Mouse (Mus musculus) liver, embryonic 13.5 days (tissue): ENCODE measurements around the gene Arhgap10. TPM values are rescaled to one million over a fixed set of nuclear protein-coding genes. Genes with fewer than 3 reads are reported as not detected.

Source experiments
- ATAC-seq: fragments of 200-750 bp; cut with Nextera tagmentation; 2 replicates; pipeline ENCODE4 v1.8.0; 2017; ENCODE audit warnings: low read depth, mild to moderate bottlenecking, moderate number of reproducible peaks, moderate library complexity
- DNase-seq: peaks from one replicate; pipeline ENCODE4 v3.0.0; 2022
- H3K27ac ChIP-seq: fragments of 300-500 bp; sonication (generic); 2 replicates; pipeline ENCODE4 v1.5.1; 2015; ENCODE audit warnings: moderate library complexity, mild to moderate bottlenecking, inconsistent platforms
- H3K27me3 ChIP-seq: fragments of 300-500 bp; sonication (generic); 2 replicates; pipeline ENCODE4 v1.6.1; 2015; ENCODE audit warnings: mild to moderate bottlenecking, inconsistent platforms
- H3K36me3 ChIP-seq: fragments of 300-500 bp; sonication (generic); 2 replicates; pipeline ENCODE4 v1.6.1; 2015; ENCODE audit warnings: mild to moderate bottlenecking, inconsistent platforms
- H3K4me1 ChIP-seq: fragments of 300-500 bp; sonication (generic); replicated peaks from 2 replicates; pipeline ENCODE4 v1.6.1; 2015; ENCODE audit warnings: inconsistent platforms
- H3K4me2 ChIP-seq: fragments of 300-500 bp; sonication (generic); 2 replicates; pipeline ENCODE4 v1.6.1; 2015; ENCODE audit warnings: inconsistent platforms, mild to moderate bottlenecking, moderate library complexity
- H3K4me3 ChIP-seq: fragments of 300-500 bp; sonication (generic); replicated peaks from 2 replicates; pipeline ENCODE4 v1.5.1; 2015; ENCODE audit warnings: mild to moderate bottlenecking, inconsistent platforms
- H3K9ac ChIP-seq: fragments of 300-500 bp; sonication (generic); 2 replicates; pipeline ENCODE4 v1.6.1; 2015; ENCODE audit warnings: mild to moderate bottlenecking, inconsistent platforms
- H3K9me3 ChIP-seq: fragments of 300-500 bp; sonication (generic); replicated peaks from 2 replicates; pipeline ENCODE4 v1.6.1; 2016; ENCODE audit warnings: inconsistent platforms
- WGBS: fragments of 180-500 bp; shearing (Covaris S2); methylation state at CpG from one replicate; pipeline ENCODE4 v1.1.7; 2015; ENCODE audit not compliant: insufficient replicate concordance; 5-methylcytosine and 5-hydroxymethylcytosine counted together
- polyA plus RNA-seq: library from polyadenylated mRNA; unstranded; fragments of >200 nt; fragmentation: Nextera tagmentation; extraction: Ambion mirVana; gene quantifications from 2 replicates; pipeline ENCODE4 v1.2.1, GENCODE M21; 2015

Gene Arhgap10
- polyA plus RNA-seq, 1 experiment from 2014 or later: 7.9 TPM

DNA sequence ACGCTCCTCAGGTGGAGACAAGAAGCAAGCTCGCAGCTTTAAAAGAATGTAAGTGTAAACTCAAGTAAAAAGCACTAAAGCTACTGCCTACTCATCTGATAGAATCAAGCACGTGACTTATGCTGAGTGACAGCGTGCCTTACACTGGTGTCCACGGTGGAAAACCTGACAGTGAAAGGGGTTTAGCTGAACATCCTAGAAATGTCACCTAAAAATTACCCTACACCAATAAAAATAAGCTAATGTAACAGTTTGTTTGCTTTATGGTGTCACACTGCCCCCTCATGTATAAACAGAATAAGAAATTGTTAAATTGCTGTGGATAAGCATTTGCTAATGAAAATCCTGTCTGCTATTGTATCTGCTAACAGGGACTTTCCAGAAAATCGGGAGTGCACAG lies 206.0 kb downstream of the Arhgap10 start:
- WGBS: 70% methylated on average over 6 of the region's 6 CpGs
- Histone ChIP-seq H3K9ac (no peak overlapping the region), H3K4me3 (no peak overlapping the region), H3K27ac (no peak overlapping the region), H3K4me1 (peaks cover 3% of the 10 kb centered on the region; the same call in 1 of the 2 replicates), H3K36me3 (peaks cover 4% of the 10 kb centered on the region; the same call in 1 of the 2 replicates), H3K27me3 (no peaks in the 10 kb centered on the region), H3K9me3 (no peaks in the 10 kb centered on the region), H3K4me2 (no peak overlapping the region)
- DNase-seq: no peak
- no peak for ATAC-seq

- H3K9ac ChIP-seq: no peak overlapping the region
- H3K4me1 ChIP-seq: peaks cover 3% of the 10 kb centered on the region; the same call in 1 of the 2 replicates
- no peak overlapping the region for H3K27ac ChIP-seq
- WGBS: 74% methylated on average over 10 of the region's 10 CpGs
- ATAC-seq (no peak), DNase-seq (no peak)
- H3K4me2 ChIP-seq: no peak overlapping the region
- peaks cover 4% of the 10 kb centered on the region; the same call in 1 of the 2 replicates for H3K36me3 ChIP-seq
- H3K27me3 ChIP-seq: no peaks in the 10 kb centered on the region
- no peaks in the 10 kb centered on the region for H3K9me3 ChIP-seq
- H3K4me3 ChIP-seq: no peak overlapping the region
These were observed 207.2 kb downstream of the Arhgap10 start for GRCm38 (mm10) chr8:77310541-77310940.

GRCm38 (mm10) chr8:77310026-77310425 lies 207.7 kb downstream of the Arhgap10 start:
- Histone ChIP-seq H3K9ac (no peak overlapping the region), H3K4me2 (no peak overlapping the region), H3K4me1 (peaks cover 3% of the 10 kb centered on the region; the same call in 1 of the 2 replicates), H3K9me3 (no peaks in the 10 kb centered on the region), H3K36me3 (peaks cover 4% of the 10 kb centered on the region; the same call in 1 of the 2 replicates), H3K27me3 (no peaks in the 10 kb centered on the region), H3K4me3 (no peak overlapping the region), H3K27ac (no peak overlapping the region)
- whole genome bisulfite sequencing: 70% methylated on average over 8 of the region's 8 CpGs
- DNase-seq: no peak
- no peak for ATAC-seq

DNA sequence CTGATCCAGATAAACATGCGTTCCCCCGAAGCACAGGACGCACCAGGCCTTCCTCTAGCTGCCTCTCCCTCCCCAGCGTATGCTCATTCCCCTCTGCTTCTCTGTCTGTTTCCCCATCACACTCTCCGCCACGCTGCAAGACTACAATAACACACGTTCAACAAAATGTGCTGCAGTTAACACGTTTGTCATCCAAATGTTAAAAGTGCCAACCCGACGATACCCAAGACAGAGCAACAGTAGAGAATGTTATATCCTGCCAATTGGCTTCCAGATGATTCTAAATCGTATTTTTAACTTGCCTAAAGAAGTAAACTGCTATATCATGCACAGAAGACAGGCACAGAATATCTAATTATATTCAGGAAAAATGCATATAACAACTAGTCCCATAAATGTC lies 223.2 kb downstream of the Arhgap10 start:
- H3K4me2 ChIP-seq: no peak overlapping the region
- DNase-seq (no peak), ATAC-seq (no peak)
- WGBS: 79% methylated on average over 11 of the region's 11 CpGs
- H3K9ac ChIP-seq: no peak overlapping the region
- H3K27me3 ChIP-seq: no peaks in the 10 kb centered on the region
- H3K4me3 ChIP-seq: no peak overlapping the region
- H3K36me3 ChIP-seq: peaks cover 14% of the 10 kb centered on the region
- H3K4me1 ChIP-seq: no peaks in the 10 kb centered on the region
- no peak overlapping the region for H3K27ac ChIP-seq
- 0 out of 2 replicates have a peak, but pooled peaks cover 3% of the 10 kb centered on the region for H3K9me3 ChIP-seq

DNA sequence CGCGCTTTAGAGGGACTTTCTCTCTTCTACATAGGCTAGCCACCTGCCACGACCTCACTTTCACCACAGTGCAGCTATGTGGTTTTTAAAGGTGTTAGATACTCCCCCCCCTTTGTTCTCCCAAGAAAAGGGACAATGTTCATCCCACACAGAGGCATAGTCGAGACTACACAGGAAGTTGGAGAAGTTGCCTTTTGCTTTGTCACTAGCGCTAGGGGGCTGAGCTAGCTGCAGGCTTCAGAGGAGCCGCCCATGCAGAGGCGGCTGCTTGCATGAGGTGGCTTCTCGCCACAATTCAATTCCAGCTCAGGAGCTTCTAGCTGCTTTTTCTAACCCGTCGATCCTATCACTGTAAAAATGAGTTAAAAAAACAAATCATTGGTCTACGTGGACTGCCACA lies 225.1 kb downstream of the Arhgap10 start:
- DNase-seq: no peak

DNA sequence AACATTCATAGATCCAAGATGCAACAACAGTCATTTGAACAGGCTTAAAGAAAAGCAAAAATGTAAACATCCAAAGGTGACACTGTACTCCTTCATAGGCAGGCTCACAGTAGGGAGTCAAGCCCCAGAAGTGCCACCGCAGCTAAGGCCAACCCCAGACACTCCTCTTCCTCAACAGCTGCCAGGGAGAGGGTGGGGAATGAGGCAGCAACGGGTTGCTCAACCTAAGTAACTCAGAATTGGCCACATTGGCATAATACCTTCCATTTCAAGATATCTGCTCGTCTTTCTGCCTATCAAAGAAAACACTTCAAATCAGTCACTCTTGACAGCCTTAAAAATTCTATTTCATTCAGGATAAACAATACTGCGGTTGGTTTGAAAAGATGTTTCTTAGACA lies 225.6 kb downstream of the Arhgap10 start:
- peaks cover 11% of the 10 kb centered on the region for H3K36me3 ChIP-seq

More for the DNA sequence above, 225.1 kb downstream of the Arhgap10 start:
- WGBS: 69% methylated on average over 11 of the region's 11 CpGs
- 0 out of 2 replicates have a peak, but pooled peaks cover 3% of the 10 kb centered on the region for H3K9me3 ChIP-seq
- H3K9ac ChIP-seq: no peak overlapping the region
- no peak overlapping the region for H3K27ac ChIP-seq
- no peaks in the 10 kb centered on the region for H3K4me1 ChIP-seq
- peaks cover 11% of the 10 kb centered on the region for H3K36me3 ChIP-seq
- no peak overlapping the region for H3K4me3 ChIP-seq
- no peaks in the 10 kb centered on the region for H3K27me3 ChIP-seq
- ATAC-seq: no peak
- H3K4me2 ChIP-seq: no peak overlapping the region

GRCm38 (mm10) chr8:77288492-77288891 lies 229.3 kb downstream of the Arhgap10 start:
- 87% methylated on average over 12 of the region's 12 CpGs for WGBS

More for the DNA sequence above, 225.6 kb downstream of the Arhgap10 start:
- H3K27me3 ChIP-seq: no peaks in the 10 kb centered on the region
- H3K9ac ChIP-seq: no peak overlapping the region
- no peak for DNase-seq
- H3K27ac ChIP-seq: no peak overlapping the region
- ATAC-seq: no peak
- H3K9me3 ChIP-seq: 0 out of 2 replicates have a peak, but pooled peaks cover 3% of the 10 kb centered on the region
- no peak overlapping the region for H3K4me3 ChIP-seq
- H3K4me2 ChIP-seq: no peak overlapping the region
- 68% methylated on average over 4 of the region's 4 CpGs for WGBS
- no peaks in the 10 kb centered on the region for H3K4me1 ChIP-seq

DNA sequence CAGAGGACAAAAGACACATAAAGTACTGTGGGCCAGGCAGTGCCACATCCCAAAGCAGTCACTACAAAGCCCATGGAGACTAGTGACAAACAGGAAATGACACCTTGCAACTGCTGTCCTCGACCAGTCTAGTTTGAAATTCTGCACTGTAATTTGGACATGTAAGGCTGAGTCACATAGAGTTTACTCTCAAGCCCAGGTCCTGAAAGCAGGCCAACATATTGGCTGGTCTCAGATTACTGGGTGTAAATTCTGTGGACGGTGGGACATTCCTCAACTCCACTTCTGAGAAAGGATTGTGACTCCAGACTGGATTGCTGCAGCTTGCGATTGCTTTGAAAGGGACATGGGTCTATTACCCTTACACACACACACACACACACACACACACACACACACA lies 229.7 kb downstream of the Arhgap10 start:
- no peaks in the 10 kb centered on the region for H3K4me1 ChIP-seq
- no peaks in the 10 kb centered on the region for H3K27me3 ChIP-seq
- no peaks in the 10 kb centered on the region for H3K9me3 ChIP-seq
- no peak overlapping the region for H3K27ac ChIP-seq
- WGBS: 67% methylated on average over 3 of the region's 3 CpGs
- H3K9ac ChIP-seq: no peak overlapping the region
- no peak overlapping the region for H3K4me2 ChIP-seq
- DNase-seq: no peak
- no peak for ATAC-seq
- H3K36me3 ChIP-seq: no peaks in the 10 kb centered on the region
- no peak overlapping the region for H3K4me3 ChIP-seq

More at GRCm38 (mm10) chr8:77288492-77288891, 229.3 kb downstream of the Arhgap10 start:
- H3K4me2 ChIP-seq: no peak overlapping the region
- no peak for ATAC-seq
- H3K9ac ChIP-seq: no peak overlapping the region
- no peak overlapping the region for H3K4me3 ChIP-seq
- H3K4me1 ChIP-seq: no peaks in the 10 kb centered on the region
- no peak overlapping the region for H3K27ac ChIP-seq
- no peak for DNase-seq
- no peaks in the 10 kb centered on the region for H3K36me3 ChIP-seq
- H3K27me3 ChIP-seq: no peaks in the 10 kb centered on the region
- no peaks in the 10 kb centered on the region for H3K9me3 ChIP-seq

DNA sequence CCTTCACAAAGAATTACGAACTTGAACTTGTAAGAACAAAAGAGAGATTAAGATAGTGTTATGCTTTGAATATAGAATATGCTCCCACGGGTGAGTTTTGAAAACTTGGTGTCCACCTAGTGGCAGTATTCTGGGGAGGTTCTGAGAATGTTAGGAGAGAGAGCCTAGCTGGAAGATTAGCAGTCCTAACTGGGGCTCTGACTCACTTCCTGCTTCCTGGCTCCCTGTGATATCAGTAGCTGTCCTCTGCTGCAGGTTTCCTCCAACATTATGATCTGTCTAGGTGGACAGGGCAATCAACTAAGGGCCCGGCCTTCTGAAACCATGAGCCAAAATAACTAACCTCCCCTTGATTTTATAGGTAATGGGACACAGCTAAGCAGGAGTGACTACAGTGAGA lies 233.3 kb downstream of the Arhgap10 start:
- Histone ChIP-seq H3K4me1 (no peaks in the 10 kb centered on the region), H3K27me3 (no peaks in the 10 kb centered on the region), H3K4me3 (no peak overlapping the region), H3K9me3 (no peaks in the 10 kb centered on the region), H3K27ac (no peak overlapping the region), H3K4me2 (no peak overlapping the region), H3K36me3 (no peaks in the 10 kb centered on the region), H3K9ac (no peak overlapping the region)
- DNase-seq: no peak
- ATAC-seq: no peak
- 46% methylated on average over 3 of the region's 3 CpGs for WGBS

GRCm38 (mm10) chr8:77282605-77283236 lies 235.0 kb downstream of the Arhgap10 start:
- Histone ChIP-seq H3K9ac (no peak overlapping the region), H3K27ac (no peak overlapping the region), H3K9me3 (no peaks in the 10 kb centered on the region), H3K4me1 (no peaks in the 10 kb centered on the region), H3K27me3 (no peaks in the 10 kb centered on the region), H3K36me3 (no peaks in the 10 kb centered on the region), H3K4me3 (no peak overlapping the region), H3K4me2 (no peak overlapping the region)
- 41% methylated on average over 7 of the region's 7 CpGs for WGBS
- no peak for ATAC-seq
- DNase-seq: no peak

- DNase-seq (no peak), ATAC-seq (no peak)
- no peak overlapping the region for H3K4me2 ChIP-seq
- peaks cover 4% of the 10 kb centered on the region; the same call in 1 of the 2 replicates for H3K36me3 ChIP-seq
- H3K27me3 ChIP-seq: no peaks in the 10 kb centered on the region
- no peaks in the 10 kb centered on the region for H3K9me3 ChIP-seq
- H3K9ac ChIP-seq: no peak overlapping the region
- H3K4me1 ChIP-seq: no peaks in the 10 kb centered on the region
- WGBS: 58% methylated on average over 3 of the region's 3 CpGs
- H3K4me3 ChIP-seq: no peak overlapping the region
- no peak overlapping the region for H3K27ac ChIP-seq
These were observed 237.8 kb downstream of the Arhgap10 start for GRCm38 (mm10) chr8:77279977-77280376.

DNA sequence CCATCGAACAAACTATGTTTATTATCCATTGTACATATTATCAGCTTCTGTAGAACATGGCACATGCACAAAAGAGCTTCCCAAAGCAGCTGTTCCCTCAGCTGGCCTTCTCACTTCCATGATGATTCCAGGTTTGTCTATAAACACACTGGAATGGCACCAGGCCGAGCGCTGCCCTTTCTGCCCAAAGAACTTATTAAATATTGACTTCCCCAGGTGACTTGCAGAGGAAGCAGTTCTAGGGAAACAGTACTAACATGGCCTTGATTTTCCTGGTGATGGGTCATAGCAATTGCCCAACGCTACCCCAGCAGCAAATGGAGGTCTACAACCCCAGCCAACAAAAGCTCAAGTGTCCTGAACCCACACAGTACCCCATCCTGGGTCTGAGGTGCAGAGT lies 239.5 kb downstream of the Arhgap10 start:
- 76% methylated on average over 4 of the region's 4 CpGs for WGBS
- H3K4me3 ChIP-seq: no peak overlapping the region
- no peak for ATAC-seq

More for the DNA sequence above, 239.5 kb downstream of the Arhgap10 start:
- Histone ChIP-seq H3K4me2 (no peak overlapping the region), H3K9ac (no peak overlapping the region), H3K36me3 (peaks cover 4% of the 10 kb centered on the region; the same call in 1 of the 2 replicates), H3K27me3 (no peaks in the 10 kb centered on the region), H3K9me3 (no peaks in the 10 kb centered on the region), H3K4me1 (no peaks in the 10 kb centered on the region), H3K27ac (no peak overlapping the region)
- DNase-seq: no peak
